Mouse (Mus musculus): ENCODE results near the gene Cd3e.

DNA sequence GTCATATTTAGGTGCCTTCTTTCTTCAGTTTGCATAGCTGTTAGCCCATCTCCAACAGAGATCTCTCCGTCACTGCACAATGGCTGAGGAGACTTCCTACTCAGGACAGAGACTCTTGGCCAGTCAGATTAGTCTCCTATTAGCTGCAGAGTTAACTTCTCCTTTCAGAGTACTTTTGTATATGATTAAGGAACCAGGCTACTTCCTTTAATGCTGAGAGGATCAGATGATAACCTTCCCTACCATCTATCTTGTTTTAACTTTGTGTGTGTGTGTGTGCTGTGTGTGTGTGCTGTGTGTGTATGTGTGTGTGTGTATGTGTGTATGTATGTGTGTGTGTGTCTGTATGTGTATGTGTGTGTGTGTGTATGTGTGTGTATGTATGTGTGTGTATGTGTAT lies 40.3 kb upstream of the Cd3e start:
- TF ChIP-seq POLR2A (IDR thresholded peaks at IDR 0.05; ENCODE audit: extremely low read depth, insufficient read depth, low read length) (no peak), CTCF (IDR thresholded peaks at IDR 0.05; ENCODE audit: extremely low read depth, insufficient read depth, low read length) (no peak)

All from cortical plate, adult 2 months (tissue).